Mouse (Mus musculus) heart, embryonic 12.5 days (tissue): ENCODE results near the gene Gm10974. TPM values are rescaled to one million over a fixed set of nuclear protein-coding genes. Genes with fewer than 3 reads are reported as not detected.

Experiments used
- ATAC-seq: fragments of 200-750 bp; cut with Nextera tagmentation; 2 replicates; pipeline ENCODE4 v1.8.0; 2017; ENCODE audit warnings: moderate TSS enrichment, moderate library complexity; ENCODE audit not compliant: insufficient number of reproducible peaks, low FRiP score
- H3K27ac ChIP-seq: fragments of 300-500 bp; sonication (generic); 2 replicates; pipeline ENCODE4 v1.5.1; 2016; ENCODE audit warnings: mild to moderate bottlenecking, moderate library complexity; ENCODE audit not compliant: poor library complexity, severe bottlenecking
- H3K27me3 ChIP-seq: fragments of 300-500 bp; sonication (generic); replicated peaks from 2 replicates; pipeline ENCODE4 v1.6.1; 2016; ENCODE audit warnings: mild to moderate bottlenecking, moderate library complexity
- H3K36me3 ChIP-seq: fragments of 300-500 bp; sonication (generic); 2 replicates; pipeline ENCODE4 v1.6.1; 2016; ENCODE audit warnings: mild to moderate bottlenecking, moderate library complexity
- H3K4me1 ChIP-seq: fragments of 300-500 bp; sonication (generic); replicated peaks from 2 replicates; pipeline ENCODE4 v1.6.1; 2016; ENCODE audit warnings: mild to moderate bottlenecking
- H3K4me2 ChIP-seq: fragments of 300-500 bp; sonication (generic); 2 replicates; pipeline ENCODE4 v1.6.1; 2016; ENCODE audit warnings: mild to moderate bottlenecking, moderate library complexity
- H3K4me3 ChIP-seq: fragments of 300-500 bp; sonication (generic); 2 replicates; pipeline ENCODE4 v1.5.1; 2016; ENCODE audit warnings: mild to moderate bottlenecking
- H3K9ac ChIP-seq: fragments of 300-500 bp; sonication (generic); 2 replicates; pipeline ENCODE4 v1.6.1; 2016; ENCODE audit warnings: mild to moderate bottlenecking, moderate library complexity
- H3K9me3 ChIP-seq: fragments of 300-500 bp; sonication (generic); replicated peaks from 2 replicates; pipeline ENCODE4 v1.6.1; 2016; ENCODE audit warnings: mild to moderate bottlenecking, moderate library complexity
- WGBS: fragments of 180-500 bp; shearing (Covaris S2); methylation state at CpG from one replicate; pipeline ENCODE4 v1.1.7; 2016; 5-methylcytosine and 5-hydroxymethylcytosine counted together
- polyA plus RNA-seq: library from polyadenylated mRNA; unstranded; fragments of >200 nt; fragmentation: Nextera tagmentation; extraction: Ambion mirVana; gene quantifications from 2 replicates; pipeline ENCODE4 v1.2.1, GENCODE M21; 2016

Gm10974 gene
- polyA plus RNA-seq, 1 experiment from 2014 or later: not detected

- no peak overlapping the region for H3K9ac ChIP-seq
- H3K9me3 ChIP-seq: no peaks in the 10 kb centered on the region
- ATAC-seq: no peak
- H3K4me3 ChIP-seq: no peak overlapping the region
- no peaks in the 10 kb centered on the region for H3K27me3 ChIP-seq
- peak overlapping the region; percentile 22; the same call in 1 of the 2 replicates for H3K4me2 ChIP-seq
- WGBS: 45% methylated on average over 3 of the region's 3 CpGs
- H3K27ac ChIP-seq: peak overlapping the region; percentile 41
- no peaks in the 10 kb centered on the region for H3K36me3 ChIP-seq
- peaks cover 16% of the 10 kb centered on the region for H3K4me1 ChIP-seq
These were observed 25.7 kb upstream of the Gm10974 start for GRCm38 (mm10) chr7:66340044-66340443.

- Histone ChIP-seq H3K27ac (no peak overlapping the region), H3K4me2 (no peak overlapping the region), H3K4me1 (peaks cover 19% of the 10 kb centered on the region), H3K4me3 (no peak overlapping the region), H3K36me3 (no peaks in the 10 kb centered on the region), H3K9ac (no peak overlapping the region), H3K9me3 (no peaks in the 10 kb centered on the region), H3K27me3 (no peaks in the 10 kb centered on the region)
- no peak for ATAC-seq
- 41% methylated on average over 4 of the region's 4 CpGs for WGBS
These were observed 23.4 kb upstream of the Gm10974 start for GRCm38 (mm10) chr7:66342323-66342722.

GRCm38 (mm10) chr7:66342831-66343230 is 22.9 kb upstream of the Gm10974 start:
- 67% methylated on average over 6 of the region's 6 CpGs for WGBS
- no peak overlapping the region for H3K4me2 ChIP-seq

GRCm38 (mm10) chr7:66343307-66343706 is 22.4 kb upstream of the Gm10974 start:
- H3K9me3 ChIP-seq: no peaks in the 10 kb centered on the region
- H3K27ac ChIP-seq: no peak overlapping the region
- no peaks in the 10 kb centered on the region for H3K27me3 ChIP-seq
- H3K36me3 ChIP-seq: no peaks in the 10 kb centered on the region
- H3K4me2 ChIP-seq: no peak overlapping the region
- no peak for ATAC-seq
- H3K4me3 ChIP-seq: no peak overlapping the region
- WGBS: 77% methylated on average over 5 of the region's 5 CpGs
- H3K9ac ChIP-seq: no peak overlapping the region
- H3K4me1 ChIP-seq: peaks cover 19% of the 10 kb centered on the region

More at GRCm38 (mm10) chr7:66342831-66343230, 22.9 kb upstream of the Gm10974 start:
- no peak for ATAC-seq
- Histone ChIP-seq H3K27me3 (no peaks in the 10 kb centered on the region), H3K36me3 (no peaks in the 10 kb centered on the region), H3K4me3 (no peak overlapping the region), H3K9me3 (no peaks in the 10 kb centered on the region), H3K9ac (no peak overlapping the region), H3K4me1 (peaks cover 19% of the 10 kb centered on the region), H3K27ac (no peak overlapping the region)

- WGBS: 64% methylated on average over 9 of the region's 9 CpGs
- Histone ChIP-seq H3K27me3 (no peaks in the 10 kb centered on the region), H3K9me3 (no peaks in the 10 kb centered on the region), H3K27ac (no peak overlapping the region), H3K4me2 (no peak overlapping the region), H3K9ac (no peak overlapping the region), H3K4me3 (no peak overlapping the region), H3K36me3 (no peaks in the 10 kb centered on the region), H3K4me1 (peaks cover 9% of the 10 kb centered on the region; the same call in 1 of the 2 replicates)
- no peak for ATAC-seq
These were observed 18.6 kb upstream of the Gm10974 start for GRCm38 (mm10) chr7:66346959-66347663.

- Histone ChIP-seq H3K36me3 (no peaks in the 10 kb centered on the region), H3K4me3 (no peak overlapping the region), H3K9ac (no peak overlapping the region), H3K4me1 (peaks cover 9% of the 10 kb centered on the region; the same call in 1 of the 2 replicates), H3K27ac (no peak overlapping the region), H3K9me3 (no peaks in the 10 kb centered on the region), H3K27me3 (no peaks in the 10 kb centered on the region), H3K4me2 (no peak overlapping the region)
- WGBS: 82% methylated on average over 10 of the region's 10 CpGs
- ATAC-seq: no peak
These were observed 17.1 kb upstream of the Gm10974 start for GRCm38 (mm10) chr7:66348588-66348987.

- H3K4me1 ChIP-seq: peaks cover 9% of the 10 kb centered on the region; the same call in 1 of the 2 replicates
- WGBS: 54% methylated on average over 11 of the region's 11 CpGs
- no peaks in the 10 kb centered on the region for H3K36me3 ChIP-seq
- no peaks in the 10 kb centered on the region for H3K9me3 ChIP-seq
- no peak overlapping the region for H3K4me2 ChIP-seq
- no peak for ATAC-seq
- H3K4me3 ChIP-seq: no peak overlapping the region
- H3K9ac ChIP-seq: no peak overlapping the region
- no peaks in the 10 kb centered on the region for H3K27me3 ChIP-seq
- no peak overlapping the region for H3K27ac ChIP-seq
These were observed 16.0 kb upstream of the Gm10974 start for GRCm38 (mm10) chr7:66349670-66350069.

- H3K36me3 ChIP-seq: no peaks in the 10 kb centered on the region
- no peak overlapping the region for H3K4me3 ChIP-seq
- H3K4me1 ChIP-seq: peaks cover 9% of the 10 kb centered on the region; the same call in 1 of the 2 replicates
- H3K27me3 ChIP-seq: no peaks in the 10 kb centered on the region
- ATAC-seq: no peak
- H3K9ac ChIP-seq: no peak overlapping the region
- WGBS: 84% methylated on average over 4 of the region's 4 CpGs
- H3K9me3 ChIP-seq: no peaks in the 10 kb centered on the region
- no peak overlapping the region for H3K27ac ChIP-seq
- no peak overlapping the region for H3K4me2 ChIP-seq
These were observed 14.6 kb upstream of the Gm10974 start for GRCm38 (mm10) chr7:66351074-66351473.

GRCm38 (mm10) chr7:66354911-66355310 is 10.8 kb upstream of the Gm10974 start:
- Histone ChIP-seq H3K4me1 (peaks cover 1% of the 10 kb centered on the region; the same call in 1 of the 2 replicates), H3K9ac (no peak overlapping the region), H3K9me3 (no peaks in the 10 kb centered on the region), H3K4me2 (no peak overlapping the region), H3K27ac (no peak overlapping the region), H3K36me3 (no peaks in the 10 kb centered on the region), H3K27me3 (no peaks in the 10 kb centered on the region), H3K4me3 (no peak overlapping the region)
- 53% methylated on average over 3 of the region's 3 CpGs for WGBS
- ATAC-seq: no peak

GRCm38 (mm10) chr7:66355791-66356522 is 9.7 kb upstream of the Gm10974 start:
- Histone ChIP-seq H3K36me3 (peaks cover 6% of the 10 kb centered on the region), H3K9ac (no peak overlapping the region), H3K27me3 (no peaks in the 10 kb centered on the region), H3K4me3 (no peak overlapping the region), H3K9me3 (peaks cover 3% of the 10 kb centered on the region; the same call in 1 of the 2 replicates), H3K27ac (no peak overlapping the region), H3K4me1 (no peaks in the 10 kb centered on the region), H3K4me2 (no peak overlapping the region)
- WGBS: 75% methylated on average over 8 of the region's 8 CpGs
- no peak for ATAC-seq

- H3K4me2 ChIP-seq: no peak overlapping the region
- H3K27ac ChIP-seq: no peak overlapping the region
- WGBS: 86% methylated on average over 3 of the region's 3 CpGs
- ATAC-seq: no peak
- H3K4me1 ChIP-seq: no peaks in the 10 kb centered on the region
- no peak overlapping the region for H3K9ac ChIP-seq
- H3K4me3 ChIP-seq: no peak overlapping the region
- no peaks in the 10 kb centered on the region for H3K27me3 ChIP-seq
- H3K36me3 ChIP-seq: peaks cover 9% of the 10 kb centered on the region
- H3K9me3 ChIP-seq: peaks cover 15% of the 10 kb centered on the region
These were observed 7.2 kb upstream of the Gm10974 start for GRCm38 (mm10) chr7:66358461-66358860.
